Mouse (Mus musculus) liver, adult 2 months (tissue): ENCODE measurements around the gene 1110051M20Rik. TPM values are rescaled to one million over a fixed set of nuclear protein-coding genes. Genes with fewer than 3 reads are reported as not detected.
A peak's percentile ranks its signal among the peaks of the same experiment; 100 is the strongest.
"Not testable (repeated sequence)": the region's sequence is repeated elsewhere in the genome, so short reads cannot be mapped to it uniquely, and the experiment has no call there.

ENCODE experiments used
- DNase-seq: peaks from one replicate; pipeline ENCODE4 v3.0.0-alpha.2; 2011; ENCODE audit warnings: low read depth, low spot score; ENCODE audit errors: extremely low read depth
- H3K27ac ChIP-seq: fragments of 200-500 bp; replicated peaks from 2 replicates; pipeline ENCODE4 v1.5.1; 2012; ENCODE audit warnings: low read depth, mild to moderate bottlenecking, control low read depth, inconsistent platforms, low read length; ENCODE audit not compliant: insufficient read depth
- H3K27me3 ChIP-seq: fragments of 200-500 bp; 2 replicates; pipeline ENCODE4 v1.6.1; 2012; ENCODE audit warnings: mild to moderate bottlenecking, moderate library complexity, low read length, inconsistent platforms; ENCODE audit not compliant: control insufficient read depth, insufficient read depth
- H3K36me3 ChIP-seq: fragments of 200-500 bp; 2 replicates; pipeline ENCODE4 v1.6.1; 2012; ENCODE audit warnings: low read length, inconsistent platforms; ENCODE audit not compliant: control insufficient read depth, insufficient read depth
- H3K4me1 ChIP-seq: fragments of 200-500 bp; 2 replicates; pipeline ENCODE4 v1.6.1; 2011; ENCODE audit warnings: low read length; ENCODE audit not compliant: control insufficient read depth, insufficient read depth
- H3K4me3 ChIP-seq: fragments of 200-500 bp; 2 replicates; pipeline ENCODE4 v1.5.1; 2011; ENCODE audit warnings: low read depth, mild to moderate bottlenecking, control low read depth, low read length, moderate library complexity; ENCODE audit not compliant: insufficient read depth
- H3K79me2 ChIP-seq: fragments of 200-500 bp; 2 replicates; pipeline ENCODE4 v1.6.1; 2012; ENCODE audit warnings: inconsistent platforms, mild to moderate bottlenecking, low read length, moderate library complexity; ENCODE audit not compliant: control insufficient read depth, insufficient read depth
- H3K9ac ChIP-seq: fragments of 200-500 bp; 2 replicates; pipeline ENCODE4 v1.6.1; 2012; ENCODE audit warnings: low read depth, mild to moderate bottlenecking, control low read depth, inconsistent platforms, low read length
- CTCF ChIP-seq: fragments of 200-500 bp; IDR thresholded peaks from 2 replicates; pipeline ENCODE4 v1.5.1; 2011; ENCODE audit warnings: low read depth, low read length, control low read depth
- POLR2A ChIP-seq: fragments of 200-500 bp; IDR thresholded peaks from 2 replicates; pipeline ENCODE4 v1.6.1; 2011; ENCODE audit warnings: low read length, control low read depth; ENCODE audit not compliant: insufficient read depth; ENCODE audit errors: extremely low read depth
- WGBS: fragments of 180-500 bp; shearing (Covaris S2); methylation state at CpG from one replicate; pipeline ENCODE4 v1.1.7; 2018; 5-methylcytosine and 5-hydroxymethylcytosine counted together
- polyA plus RNA-seq: library from polyadenylated mRNA; depleted of rRNA; stranded (reverse); fragments of >200 nt; gene quantifications from 2 replicates; pipeline ENCODE4 v1.2.3, GENCODE M21; 2012
- total RNA-seq: library from RNA; depleted of rRNA; stranded (reverse); fragments of >200 nt; gene quantifications from 2 replicates; pipeline ENCODE4 v1.2.3, GENCODE M21; 2014

The 1110051M20Rik gene
- total and polyA plus RNA-seq, 2 experiments: 2.8 to 3.6 TPM

- Histone ChIP-seq H3K79me2 (no peaks in the 10 kb centered on the region), H3K9ac (no peak overlapping the region), H3K4me1 (peaks cover 2% of the 10 kb centered on the region; the same call in 1 of the 2 replicates), H3K27me3 (no peaks in the 10 kb centered on the region), H3K27ac (no peak overlapping the region), H3K36me3 (no peaks in the 10 kb centered on the region), H3K4me3 (no peak overlapping the region)
- TF ChIP-seq CTCF (no peak), POLR2A (no peak)
- 81% methylated on average over 4 of the region's 4 CpGs for WGBS
- DNase-seq: no peak
These were observed 192.5 kb downstream of the 1110051M20Rik start for GRCm38 (mm10) chr2:91252001-91252400.

DNA sequence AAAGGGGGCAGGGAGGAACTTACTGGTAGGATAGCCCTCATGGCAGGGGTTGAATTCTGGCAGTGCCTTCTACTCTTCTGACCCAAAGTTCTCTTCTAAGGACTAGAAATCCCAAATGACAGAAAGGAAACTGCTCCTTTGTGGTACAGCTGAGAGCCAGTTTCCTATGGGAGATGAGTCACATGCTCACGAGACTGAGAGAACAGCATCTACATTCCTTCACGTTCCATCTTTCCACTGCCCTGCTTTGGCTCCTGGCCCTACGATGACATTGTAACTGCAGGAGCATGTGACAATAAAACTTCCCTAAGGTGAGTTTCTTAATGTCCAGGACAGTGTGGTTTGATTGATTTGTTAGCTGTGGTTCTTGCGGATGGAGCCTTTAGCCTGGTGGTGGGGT is 196.1 kb downstream of the 1110051M20Rik start:
- WGBS: 76% methylated on average over 4 of the region's 4 CpGs
- Histone ChIP-seq H3K27ac (no peak overlapping the region), H3K36me3 (no peaks in the 10 kb centered on the region), H3K4me3 (no peak overlapping the region), H3K9ac (no peak overlapping the region), H3K27me3 (no peaks in the 10 kb centered on the region), H3K4me1 (no peaks in the 10 kb centered on the region), H3K79me2 (no peaks in the 10 kb centered on the region)
- TF ChIP-seq CTCF (no peak), POLR2A (no peak)
- no peak for DNase-seq

GRCm38 (mm10) chr2:91244557-91245228 is 199.8 kb downstream of the 1110051M20Rik start:
- Histone ChIP-seq H3K4me1 (peaks cover 7% of the 10 kb centered on the region), H3K79me2 (no peaks in the 10 kb centered on the region), H3K27me3 (no peaks in the 10 kb centered on the region), H3K9ac (no peak overlapping the region), H3K27ac (no peak overlapping the region), H3K36me3 (no peaks in the 10 kb centered on the region), H3K4me3 (no peak overlapping the region)
- WGBS: 75% methylated on average over 5 of the region's 5 CpGs
- DNase-seq: no peak
- TF ChIP-seq CTCF: no peak
- TF ChIP-seq POLR2A: no peak

- H3K9ac ChIP-seq: no peak overlapping the region
- no peak for DNase-seq
- H3K27me3 ChIP-seq: no peaks in the 10 kb centered on the region
- TF ChIP-seq POLR2A (no peak), CTCF (no peak)
- H3K36me3 ChIP-seq: no peaks in the 10 kb centered on the region
- peaks cover 7% of the 10 kb centered on the region for H3K4me1 ChIP-seq
- 75% methylated on average over 3 of the region's 3 CpGs for WGBS
- H3K79me2 ChIP-seq: no peaks in the 10 kb centered on the region
- H3K4me3 ChIP-seq: no peak overlapping the region
- H3K27ac ChIP-seq: 0 out of 2 replicates have a peak overlapping the region, but pooled peaks have one; percentile 19
These were observed 201.1 kb downstream of the 1110051M20Rik start for GRCm38 (mm10) chr2:91243416-91243815.

DNA sequence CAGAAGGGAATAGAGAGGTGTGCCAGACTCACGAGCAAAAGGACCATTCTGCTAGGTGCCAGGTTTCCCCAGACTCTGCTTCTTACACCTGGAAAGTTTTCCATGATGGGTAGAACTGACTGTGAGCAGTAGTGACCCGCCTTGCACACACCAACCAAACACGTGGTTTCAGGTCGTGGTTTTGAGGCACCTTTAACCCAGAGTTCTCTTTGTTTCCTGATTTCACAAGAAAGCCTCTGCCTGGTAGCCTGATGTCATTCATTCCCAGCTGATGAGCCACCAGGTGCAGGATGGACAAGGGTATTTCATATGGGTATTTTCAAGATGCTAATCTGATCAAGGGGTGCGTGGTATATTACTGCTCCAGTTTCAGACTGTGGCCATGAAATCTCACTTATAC is 202.0 kb downstream of the 1110051M20Rik start:
- H3K9ac ChIP-seq: no peak overlapping the region
- peak overlapping the region; percentile 51 for H3K27ac ChIP-seq

DNA sequence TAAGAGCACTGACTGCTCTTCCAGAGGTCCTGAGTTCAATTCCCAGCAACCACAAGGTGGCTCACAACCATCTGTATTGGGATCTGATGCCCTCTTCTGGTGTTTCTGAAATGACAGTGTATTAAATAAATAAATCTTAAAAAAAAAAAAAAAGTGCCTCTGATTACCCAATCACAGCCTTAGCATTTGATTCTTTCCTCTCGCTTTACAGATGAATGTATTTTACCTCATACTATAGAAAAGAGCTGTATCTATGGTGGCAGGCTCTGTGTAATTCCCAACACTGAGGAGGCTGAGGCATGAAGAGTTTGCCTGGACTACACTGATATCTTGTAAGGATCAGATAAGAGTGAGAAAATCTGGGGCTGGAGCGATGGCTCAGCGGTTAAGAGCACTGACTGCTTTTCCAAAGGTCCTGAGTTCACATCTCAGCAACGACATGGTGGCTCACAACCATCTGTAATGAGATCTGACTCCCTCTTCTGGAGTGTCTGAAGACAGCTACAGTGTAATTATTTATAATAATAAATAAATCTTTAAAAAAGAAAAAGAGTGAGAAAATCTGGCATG is 206.9 kb downstream of the 1110051M20Rik start:
- H3K4me1 ChIP-seq, H3K36me3 ChIP-seq, H3K79me2 ChIP-seq, H3K27me3 ChIP-seq: not testable (repeated sequence)
- Histone ChIP-seq H3K4me3 (peak overlapping the region; percentile 84), H3K27ac (peak overlapping the region; percentile 89; the same call in 1 of the 2 replicates), H3K9ac (peak overlapping the region; percentile 24; the same call in 1 of the 2 replicates)
- DNase-seq: peak; percentile 73
- 3% methylated on average over 4 of the region's 4 CpGs for WGBS

More for the DNA sequence above, 202.0 kb downstream of the 1110051M20Rik start:
- H3K4me1 ChIP-seq: peaks cover 7% of the 10 kb centered on the region
- H3K4me3 ChIP-seq: no peak overlapping the region
- WGBS: 18% methylated on average over 5 of the region's 5 CpGs
- H3K36me3 ChIP-seq: no peaks in the 10 kb centered on the region
- no peaks in the 10 kb centered on the region for H3K79me2 ChIP-seq
- no peak for TF ChIP-seq POLR2A
- TF ChIP-seq CTCF: no peak
- peak; percentile 91 for DNase-seq
- no peaks in the 10 kb centered on the region for H3K27me3 ChIP-seq
